Mouse (Mus musculus) heart, adult 2 months (tissue): ENCODE measurements at regions not wholly inside any gene's neighbourhood (a gene's known extent, or its start where the extent isn't known, plus 50 kb on each side); places are given as distances from the start of the nearest gene placed in this dataset.

Experiments
- CTCF ChIP-seq: fragments of 200-600 bp; IDR thresholded peaks from 2 replicates; pipeline ENCODE4 v1.8.1; 2022; ENCODE audit warnings: antibody characterized with exemption, mild to moderate bottlenecking, moderate library complexity
- EP300 ChIP-seq: fragments of 200-500 bp; IDR thresholded peaks from 2 replicates; pipeline ENCODE4 v1.6.1; 2011; ENCODE audit warnings: low read depth, low read length, control low read depth; ENCODE audit not compliant: insufficient read depth
- POLR2A ChIP-seq: fragments of 200-500 bp; IDR thresholded peaks from 2 replicates; pipeline ENCODE4 v1.6.1; 2011; ENCODE audit warnings: mild to moderate bottlenecking, low read depth, low read length, control low read depth; ENCODE audit not compliant: insufficient read depth

- no peak for TF ChIP-seq CTCF
- no peak for TF ChIP-seq POLR2A
- TF ChIP-seq EP300: no peak
Measured at GRCm38 (mm10) chr4:150794257-150794794, 59.4 kb upstream of the Errfi1 start.
